Mouse (Mus musculus) spleen, adult 2 months (tissue): ENCODE results near the gene Olfr750. TPM values are rescaled to one million over a fixed set of nuclear protein-coding genes. Genes with fewer than 3 reads are reported as not detected.

Source experiments
- DNase-seq, 2 experiments: peaks; one replicate each; pipeline versions ENCODE4 v3.0.0 to v3.0.0-alpha.2; 2012 to 2021; ENCODE audit warnings: low spot score in 2 of 2, low read depth in 1 of 2
- H3K27ac ChIP-seq: fragments of 200-500 bp; 2 replicates; pipeline ENCODE4 v1.5.1; 2012; ENCODE audit warnings: low read length, inconsistent platforms; ENCODE audit not compliant: insufficient read depth
- H3K27me3 ChIP-seq: fragments of 200-500 bp; 2 replicates; pipeline ENCODE4 v1.6.1; 2012; ENCODE audit warnings: mild to moderate bottlenecking, moderate library complexity, low read length, inconsistent platforms; ENCODE audit not compliant: control insufficient read depth, insufficient read depth
- H3K36me3 ChIP-seq: fragments of 200-500 bp; 2 replicates; pipeline ENCODE4 v1.6.1; 2012; ENCODE audit warnings: mild to moderate bottlenecking, low read length, inconsistent platforms; ENCODE audit not compliant: control insufficient read depth, insufficient read depth
- H3K4me1 ChIP-seq: fragments of 200-500 bp; 2 replicates; pipeline ENCODE4 v1.6.1; 2011; ENCODE audit warnings: inconsistent platforms; ENCODE audit not compliant: control insufficient read depth, insufficient read depth, insufficient read length
- H3K4me3 ChIP-seq: fragments of 200-500 bp; 2 replicates; pipeline ENCODE4 v1.5.1; 2011; ENCODE audit warnings: mild to moderate bottlenecking, inconsistent platforms; ENCODE audit not compliant: insufficient read depth, insufficient read length; ENCODE audit errors: extremely low read depth
- CTCF ChIP-seq: fragments of 200-500 bp; IDR thresholded peaks from 2 replicates; pipeline ENCODE4 v1.5.1; 2011; ENCODE audit warnings: mild to moderate bottlenecking, inconsistent platforms; ENCODE audit not compliant: insufficient read depth, insufficient read length, insufficient replicate concordance; ENCODE audit errors: extremely low read depth
- POLR2A ChIP-seq: fragments of 200-500 bp; IDR thresholded peaks from 2 replicates; pipeline ENCODE4 v1.6.1; 2011; ENCODE audit warnings: low read depth, low read length, inconsistent platforms
- WGBS: fragments of 180-500 bp; shearing (Covaris S2); methylation state at CpG from one replicate; pipeline ENCODE4 v1.1.7; 2018; 5-methylcytosine and 5-hydroxymethylcytosine counted together
- polyA plus RNA-seq: library from polyadenylated mRNA; depleted of rRNA; stranded (reverse); fragments of >200 nt; gene quantifications from 2 replicates; pipeline ENCODE4 v1.2.3, GENCODE M21; 2012

Olfr750 gene
- polyA plus RNA-seq, 1 experiment: not detected

GRCm38 (mm10) chr14:51092073-51092620 is 17.9 kb upstream of the Olfr750 start:
- no peaks in the 10 kb centered on the region for H3K4me1 ChIP-seq
- H3K27ac ChIP-seq: no peak overlapping the region
- H3K4me3 ChIP-seq: no peak overlapping the region
- WGBS: 28% methylated on average over 8 of the region's 8 CpGs
- H3K36me3 ChIP-seq: no peaks in the 10 kb centered on the region
- H3K27me3 ChIP-seq: no peaks in the 10 kb centered on the region
- no peak for TF ChIP-seq POLR2A
- TF ChIP-seq CTCF: no peak
- no peak for DNase-seq

GRCm38 (mm10) chr14:51090921-51091900 is 17.0 kb upstream of the Olfr750 start, which contains the start of the genes Rnase4 and Ang:
TSS of gene Rnase4 (plus strand) at chr14:51091077.
TSS of gene Ang (plus strand) at chr14:51091150.
- 16% methylated on average over 33 of the region's 33 CpGs for WGBS
- peak in 1 of 2 experiments; percentile 16 for DNase-seq
- no peaks in the 10 kb centered on the region for H3K36me3 ChIP-seq
- H3K27me3 ChIP-seq: no peaks in the 10 kb centered on the region
- H3K4me3 ChIP-seq: peak within 1 kb of the TSS; percentile 85
- no peaks in the 10 kb centered on the region for H3K4me1 ChIP-seq
- TF ChIP-seq CTCF (no peak), POLR2A (no peak)
- peak within 1 kb of the TSS; percentile 66 for H3K27ac ChIP-seq

- Histone ChIP-seq H3K36me3 (no peaks in the 10 kb centered on the region), H3K27ac (peak overlapping the region; percentile 58), H3K4me3 (peak overlapping the region; percentile 85), H3K4me1 (no peaks in the 10 kb centered on the region), H3K27me3 (no peaks in the 10 kb centered on the region)
- no peak for TF ChIP-seq POLR2A
- TF ChIP-seq CTCF: no peak
- DNase-seq: peak; percentile 73 to 77
- under 1% methylated on average over 27 of the region's 27 CpGs for WGBS
Observed at GRCm38 (mm10) chr14:51090077-51090781, 16.0 kb upstream of the Olfr750 start.

GRCm38 (mm10) chr14:51089674-51090076 is 15.4 kb upstream of the Olfr750 start:
- H3K27me3 ChIP-seq: no peaks in the 10 kb centered on the region
- H3K36me3 ChIP-seq: no peaks in the 10 kb centered on the region
- H3K4me3 ChIP-seq: peak overlapping the region; percentile 85
- TF ChIP-seq POLR2A (no peak), CTCF (no peak)
- no peak for DNase-seq
- H3K27ac ChIP-seq: peak overlapping the region; percentile 58
- under 1% methylated on average over 15 of the region's 15 CpGs for WGBS
- H3K4me1 ChIP-seq: no peaks in the 10 kb centered on the region

GRCm38 (mm10) chr14:51088970-51089673 is 14.9 kb upstream of the Olfr750 start:
- Histone ChIP-seq H3K27ac (peak overlapping the region; percentile 83), H3K27me3 (no peaks in the 10 kb centered on the region), H3K4me1 (no peaks in the 10 kb centered on the region), H3K36me3 (no peaks in the 10 kb centered on the region), H3K4me3 (peak overlapping the region; percentile 85)
- peak; percentile 95 to 97 for DNase-seq
- no peak for TF ChIP-seq POLR2A
- no peak for TF ChIP-seq CTCF
- under 1% methylated on average over 34 of the region's 34 CpGs for WGBS
